Mouse (Mus musculus) lung, adult 2 months (tissue): ENCODE results near the gene Zzz3.

Experiments
- CTCF ChIP-seq: fragments of 200-500 bp; IDR thresholded peaks from 2 replicates; pipeline ENCODE4 v1.5.1; 2011; ENCODE audit warnings: mild to moderate bottlenecking, low read length, control low read depth; ENCODE audit not compliant: insufficient read depth
- POLR2A ChIP-seq: fragments of 200-500 bp; IDR thresholded peaks from 2 replicates; pipeline ENCODE4 v1.6.1; 2011; ENCODE audit warnings: low read depth, mild to moderate bottlenecking, control low read depth, low read length, borderline replicate concordance; ENCODE audit errors: extremely low read depth

DNA sequence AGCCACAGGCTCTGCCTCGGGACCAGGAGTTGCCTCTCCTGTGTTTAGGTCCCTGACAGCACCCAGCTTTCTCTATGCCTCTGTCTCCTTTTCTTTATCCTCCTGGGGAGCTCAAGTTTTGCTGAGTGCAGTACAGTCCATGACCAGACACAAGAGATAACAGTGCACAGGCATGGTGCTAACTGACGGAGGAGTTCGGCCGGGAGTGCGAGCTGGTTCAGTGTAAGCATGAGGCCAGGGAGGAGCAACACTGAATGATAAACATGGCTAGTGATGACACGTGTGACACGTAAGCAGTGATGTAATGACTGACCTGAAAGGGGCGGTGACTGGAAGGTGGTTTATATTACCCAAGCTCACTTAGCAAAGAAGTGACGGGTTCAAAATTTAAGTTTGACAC is 71.6 kb downstream of the Zzz3 start:
- TF ChIP-seq POLR2A (no peak), CTCF (no peak)
